Mouse (Mus musculus) heart, embryonic 11.5 days (tissue): ENCODE data around the gene Vti1a. TPM values are rescaled to one million over a fixed set of nuclear protein-coding genes. Genes with fewer than 3 reads are reported as not detected.
A peak's percentile ranks its signal among the peaks of the same experiment; 100 is the strongest.

ENCODE experiments used
- ATAC-seq: fragments of 200-750 bp; cut with Nextera tagmentation; replicated peaks from 2 replicates; pipeline ENCODE4 v1.8.0; 2017; ENCODE audit warnings: moderate library complexity; ENCODE audit not compliant: insufficient number of reproducible peaks, low FRiP score, low TSS enrichment
- H3K27ac ChIP-seq: fragments of 300-500 bp; sonication (generic); 2 replicates; pipeline ENCODE4 v1.5.1; 2014; ENCODE audit warnings: mild to moderate bottlenecking, low read depth, low read length
- H3K27me3 ChIP-seq: fragments of 300-500 bp; sonication (generic); 2 replicates; pipeline ENCODE4 v1.6.1; 2014; ENCODE audit warnings: mild to moderate bottlenecking, low read length, mixed read lengths; ENCODE audit not compliant: control insufficient read depth, insufficient read depth
- H3K36me3 ChIP-seq: fragments of 300-500 bp; sonication (generic); 2 replicates; pipeline ENCODE4 v1.6.1; 2014; ENCODE audit warnings: mild to moderate bottlenecking, low read length, moderate library complexity, mixed read lengths; ENCODE audit not compliant: control insufficient read depth, insufficient read depth
- H3K4me1 ChIP-seq: fragments of 300-500 bp; sonication (generic); 2 replicates; pipeline ENCODE4 v1.6.1; 2014; ENCODE audit warnings: low read length; ENCODE audit not compliant: control insufficient read depth, insufficient read depth
- H3K4me2 ChIP-seq: fragments of 300-500 bp; sonication (generic); 2 replicates; pipeline ENCODE4 v1.6.1; 2014; ENCODE audit warnings: mild to moderate bottlenecking, moderate library complexity
- H3K4me3 ChIP-seq: fragments of 300-500 bp; sonication (generic); 2 replicates; pipeline ENCODE4 v1.5.1; 2014; ENCODE audit warnings: low read depth, low read length
- H3K9ac ChIP-seq: fragments of 300-500 bp; sonication (generic); 2 replicates; pipeline ENCODE4 v1.6.1; 2014; ENCODE audit warnings: mild to moderate bottlenecking, low read depth, low read length, moderate library complexity
- H3K9me3 ChIP-seq: fragments of 300-500 bp; sonication (generic); replicated peaks from 2 replicates; pipeline ENCODE4 v1.6.1; 2016; ENCODE audit warnings: low read length; ENCODE audit not compliant: control insufficient read depth
- WGBS: fragments of 180-500 bp; shearing (Covaris S2); extraction: QIAGEN DNeasy Blood & Tissue Kit; methylation state at CpG from one replicate; pipeline ENCODE4 v1.1.7; 2014; ENCODE audit not compliant: insufficient replicate concordance; 5-methylcytosine and 5-hydroxymethylcytosine counted together
- polyA plus RNA-seq: library from polyadenylated mRNA; unstranded; fragments of >200 nt; fragmentation: Nextera tagmentation; extraction: Ambion mirVana; gene quantifications from 2 replicates; pipeline ENCODE4 v1.2.1, GENCODE M21; 2014

Vti1a gene
- polyA plus RNA-seq, 1 experiment from 2014 or later, result 19.0 TPM

- H3K27ac ChIP-seq, result no peak overlapping the region
- no peaks in the 10 kb centered on the region for H3K36me3 ChIP-seq
- no peak overlapping the region for H3K4me3 ChIP-seq
- H3K9me3 ChIP-seq, result no peaks in the 10 kb centered on the region
- no peak for ATAC-seq
- H3K27me3 ChIP-seq, result no peaks in the 10 kb centered on the region
- no peak overlapping the region for H3K9ac ChIP-seq
- H3K4me2 ChIP-seq, result no peak overlapping the region
- H3K4me1 ChIP-seq, result 0 out of 2 replicates have a peak, but pooled peaks cover 6% of the 10 kb centered on the region
- 60% methylated on average over 5 of the region's 5 CpGs for WGBS
Measured at GRCm38 (mm10) chr19:55319521-55319920, 3.4 kb downstream of the Vti1a start.

- ATAC-seq, result no peak
- Histone ChIP-seq H3K9ac (no peak overlapping the region), H3K4me1 (no peaks in the 10 kb centered on the region), H3K27ac (no peak overlapping the region), H3K36me3 (no peaks in the 10 kb centered on the region), H3K27me3 (no peaks in the 10 kb centered on the region), H3K4me3 (no peak overlapping the region), H3K4me2 (no peak overlapping the region), H3K9me3 (no peaks in the 10 kb centered on the region)
- 89% methylated on average over 8 of the region's 8 CpGs for WGBS
Measured at GRCm38 (mm10) chr19:55322604-55323003, 6.5 kb downstream of the Vti1a start.

GRCm38 (mm10) chr19:55327510-55327909, 11.4 kb downstream of the Vti1a start:
- Histone ChIP-seq H3K27me3 (no peaks in the 10 kb centered on the region), H3K4me1 (no peaks in the 10 kb centered on the region), H3K4me3 (no peak overlapping the region), H3K9me3 (no peaks in the 10 kb centered on the region), H3K36me3 (no peaks in the 10 kb centered on the region), H3K4me2 (no peak overlapping the region), H3K9ac (no peak overlapping the region), H3K27ac (no peak overlapping the region)
- 84% methylated on average over 4 of the region's 4 CpGs for WGBS
- ATAC-seq, result no peak

- ATAC-seq, result no peak
- peak overlapping the region; percentile 18 for H3K27ac ChIP-seq
Measured at GRCm38 (mm10) chr19:55331776-55332175, 15.7 kb downstream of the Vti1a start.

GRCm38 (mm10) chr19:55332641-55333268, 16.7 kb downstream of the Vti1a start:
- Histone ChIP-seq H3K4me3 (no peak overlapping the region), H3K9me3 (no peaks in the 10 kb centered on the region), H3K27me3 (no peaks in the 10 kb centered on the region), H3K4me2 (no peak overlapping the region), H3K9ac (no peak overlapping the region), H3K36me3 (no peaks in the 10 kb centered on the region), H3K4me1 (no peaks in the 10 kb centered on the region), H3K27ac (no peak overlapping the region)
- peak; percentile 35; the same call in 1 of the 2 replicates for ATAC-seq
- 88% methylated on average over 8 of the region's 8 CpGs for WGBS

More at GRCm38 (mm10) chr19:55331776-55332175, 15.7 kb downstream of the Vti1a start:
- Histone ChIP-seq H3K4me3 (no peak overlapping the region), H3K9ac (no peak overlapping the region), H3K36me3 (no peaks in the 10 kb centered on the region), H3K9me3 (no peaks in the 10 kb centered on the region), H3K4me1 (no peaks in the 10 kb centered on the region), H3K4me2 (peak overlapping the region; percentile 27; the same call in 1 of the 2 replicates), H3K27me3 (no peaks in the 10 kb centered on the region)
- WGBS, result 63% methylated on average over 5 of the region's 5 CpGs

GRCm38 (mm10) chr19:55335881-55336280, 19.8 kb downstream of the Vti1a start:
- no peak overlapping the region for H3K4me3 ChIP-seq
- H3K36me3 ChIP-seq, result no peaks in the 10 kb centered on the region
- no peak overlapping the region for H3K27ac ChIP-seq
- no peak overlapping the region for H3K9ac ChIP-seq
- WGBS, result 91% methylated on average over 1 of the region's 1 CpGs
- no peaks in the 10 kb centered on the region for H3K27me3 ChIP-seq
- no peaks in the 10 kb centered on the region for H3K9me3 ChIP-seq
- ATAC-seq, result no peak
- no peak overlapping the region for H3K4me2 ChIP-seq
- H3K4me1 ChIP-seq, result no peaks in the 10 kb centered on the region

GRCm38 (mm10) chr19:55336441-55336840, 20.3 kb downstream of the Vti1a start:
- Histone ChIP-seq H3K9me3 (no peaks in the 10 kb centered on the region), H3K4me3 (no peak overlapping the region), H3K27me3 (no peaks in the 10 kb centered on the region), H3K27ac (no peak overlapping the region), H3K36me3 (no peaks in the 10 kb centered on the region), H3K4me2 (no peak overlapping the region), H3K4me1 (no peaks in the 10 kb centered on the region), H3K9ac (no peak overlapping the region)
- no peak for ATAC-seq
- WGBS, result 89% methylated on average over 12 of the region's 12 CpGs

DNA sequence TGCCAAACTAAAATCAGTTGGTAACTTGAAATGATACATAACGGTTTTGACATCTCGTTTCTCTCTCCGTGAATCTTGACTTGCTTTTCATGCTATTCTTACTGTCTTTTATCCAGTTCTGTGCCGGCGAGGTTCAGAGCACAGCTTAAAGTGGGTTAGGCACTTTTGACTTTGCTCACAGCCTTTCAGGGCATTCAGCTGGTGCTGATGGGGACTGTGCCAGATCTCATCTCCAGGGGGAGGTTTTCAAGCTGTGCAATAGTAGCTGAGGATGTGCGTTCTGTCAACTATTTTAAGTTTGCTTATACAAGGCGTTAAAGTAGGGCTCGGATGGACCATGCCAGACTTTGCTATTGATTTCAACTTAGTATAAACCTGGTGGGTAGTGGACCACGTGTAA, 21.0 kb downstream of the Vti1a start:
- Histone ChIP-seq H3K4me3 (no peak overlapping the region), H3K4me2 (no peak overlapping the region), H3K36me3 (no peaks in the 10 kb centered on the region), H3K27me3 (no peaks in the 10 kb centered on the region), H3K9ac (no peak overlapping the region), H3K9me3 (no peaks in the 10 kb centered on the region), H3K27ac (no peak overlapping the region), H3K4me1 (no peaks in the 10 kb centered on the region)
- no peak for ATAC-seq
- 86% methylated on average over 9 of the region's 9 CpGs for WGBS

DNA sequence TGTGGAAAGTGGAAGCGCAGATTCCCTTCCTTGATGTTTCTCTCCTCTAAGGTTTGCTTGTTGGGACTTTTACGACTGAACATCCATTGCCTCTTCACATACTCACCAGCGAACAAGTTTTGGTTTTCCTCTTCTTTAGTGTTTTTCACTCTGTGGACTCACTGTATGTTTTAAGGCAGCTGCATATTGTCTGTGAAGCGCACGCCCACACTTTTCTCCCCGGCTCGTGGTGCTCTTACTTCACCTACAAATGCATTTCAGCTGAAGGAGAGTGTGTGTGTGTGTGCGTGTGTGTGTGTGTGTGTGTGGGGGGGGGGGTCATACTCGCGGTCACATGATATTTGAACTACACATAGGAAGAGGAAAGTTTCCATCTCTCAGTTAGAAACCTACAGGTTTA, 21.6 kb downstream of the Vti1a start:
- Histone ChIP-seq H3K4me2 (no peak overlapping the region), H3K27me3 (no peaks in the 10 kb centered on the region), H3K27ac (no peak overlapping the region), H3K9ac (no peak overlapping the region), H3K9me3 (no peaks in the 10 kb centered on the region), H3K4me1 (no peaks in the 10 kb centered on the region), H3K4me3 (no peak overlapping the region), H3K36me3 (no peaks in the 10 kb centered on the region)
- WGBS, result 90% methylated on average over 10 of the region's 10 CpGs
- no peak for ATAC-seq
